Mouse (Mus musculus): Measurements from ENCODE around the gene Sin3b.
A peak's percentile ranks its signal among the peaks of the same experiment; 100 is the strongest.

- peak; percentile 44 for TF ChIP-seq CTCF (IDR thresholded peaks at IDR 0.05; ENCODE audit: low read depth)
- TF ChIP-seq EP300 (optimal IDR thresholded peaks at IDR 0.05), result no peak
Measured at GRCm38 (mm10) chr8:72735001-72735400, 11.9 kb downstream of the Sin3b start.

All from stomach, postnatal 0 days (tissue).